Mouse (Mus musculus) G1E (cell line): Measurements from ENCODE around the gene Adipor2. TPM values are rescaled to one million over a fixed set of nuclear protein-coding genes. Genes with fewer than 3 reads are reported as not detected.
"Not testable (repeated sequence)": the region's sequence is repeated elsewhere in the genome, so short reads cannot be mapped to it uniquely, and the experiment has no call there.

Experiments
- ATAC-seq: 2 replicates; pipeline ENCODE4 v1.8.0; 2016; ENCODE audit warnings: mild to moderate bottlenecking; ENCODE audit not compliant: insufficient number of reproducible peaks, poor library complexity, low FRiP score, severe bottlenecking; ENCODE audit errors: extremely low read depth
- DNase-seq: peaks from one replicate; pipeline ENCODE4 v3.0.0; 2012; ENCODE audit warnings: low spot score
- H3K27me3 ChIP-seq: 2 replicates; pipeline ENCODE4 v1.6.1; 2012; ENCODE audit warnings: mild to moderate bottlenecking, low read length, inconsistent platforms; ENCODE audit not compliant: insufficient read depth
- H3K36me3 ChIP-seq: replicated peaks from 2 replicates; pipeline ENCODE3; 2012; ENCODE audit warnings: mild to moderate bottlenecking, inconsistent platforms
- H3K4me1 ChIP-seq: 2 replicates; pipeline ENCODE4 v1.6.1; 2012; ENCODE audit warnings: low read depth, low read length, inconsistent platforms, mixed read lengths; ENCODE audit not compliant: insufficient read depth
- H3K4me3 ChIP-seq: 2 replicates; pipeline ENCODE4 v1.5.1; 2012; ENCODE audit warnings: low read depth, mild to moderate bottlenecking, inconsistent platforms, low read length, moderate library complexity, mixed read lengths
- H3K9me3 ChIP-seq: replicated peaks from 2 replicates; pipeline ENCODE4 v1.6.1; 2012; ENCODE audit warnings: inconsistent platforms
- CTCF ChIP-seq: IDR thresholded peaks from 2 replicates; pipeline ENCODE4 v1.5.1; 2012; ENCODE audit warnings: low read depth, low read length, inconsistent platforms, mixed read lengths
- GATA1 ChIP-seq: IDR thresholded peaks from 2 replicates; pipeline ENCODE4 v1.6.1; 2012; ENCODE audit warnings: borderline replicate concordance, low read length, inconsistent platforms, mixed read lengths
- GATA2 ChIP-seq: IDR thresholded peaks from 2 replicates; pipeline ENCODE4 v1.6.1; 2012; ENCODE audit warnings: low read depth, low read length, inconsistent platforms, borderline replicate concordance
- POLR2AphosphoS5 ChIP-seq: IDR thresholded peaks from 2 replicates; pipeline ENCODE4 v1.6.1; 2012; ENCODE audit warnings: low read depth, low read length, inconsistent platforms; ENCODE audit not compliant: insufficient replicate concordance
- TAL1 ChIP-seq: conservative IDR thresholded peaks from 2 replicates; pipeline ENCODE4 v1.6.1; 2012; ENCODE audit warnings: low read depth, low read length, inconsistent platforms, mixed read lengths
- polyA plus RNA-seq: library from polyadenylated mRNA; stranded (reverse); fragments of >175 nt; gene quantifications from 2 replicates; pipeline ENCODE4 v1.2.3, GENCODE M21; 2012
- total RNA-seq, 2 experiments: library from RNA; stranded (forward) in 1 of 2; stranded (reverse) in 1 of 2; fragments of 200-1000 nt in 1 of 2; fragments of >200 nt in 1 of 2; fragmentation: Nextera tagmentation in 1 of 2; gene quantifications; 2 replicates each; pipeline ENCODE4 v1.2.3; 2014 to 2017

Gene Adipor2
- total and polyA plus RNA-seq, 3 experiments = 28.2 to 129 (median 97.8) TPM

- TF ChIP-seq TAL1 = no peak
These were observed 42.5 kb downstream of the Adipor2 start for GRCm38 (mm10) chr6:119375035-119375434.

GRCm38 (mm10) chr6:119373000-119373705 is 44.4 kb downstream of the Adipor2 start:
- no peaks in the 10 kb centered on the region for H3K9me3 ChIP-seq
- H3K36me3 ChIP-seq = peaks cover 65% of the 10 kb centered on the region
- DNase-seq = no peak
- H3K4me3 ChIP-seq = no peak overlapping the region
- no peak for ATAC-seq
- no peaks in the 10 kb centered on the region for H3K27me3 ChIP-seq
- TF ChIP-seq CTCF (no peak), TAL1 (no peak), GATA2 (no peak), GATA1 (no peak), POLR2AphosphoS5 (no peak)
- peaks cover 45% of the 10 kb centered on the region for H3K4me1 ChIP-seq

More at GRCm38 (mm10) chr6:119375035-119375434, 42.5 kb downstream of the Adipor2 start:
- Histone ChIP-seq H3K27me3 (no peaks in the 10 kb centered on the region), H3K4me3 (no peak overlapping the region), H3K36me3 (peaks cover 59% of the 10 kb centered on the region), H3K4me1 (peaks cover 62% of the 10 kb centered on the region), H3K9me3 (no peaks in the 10 kb centered on the region)
- ATAC-seq = no peak
- no peak for DNase-seq

GRCm38 (mm10) chr6:119372237-119372636 is 45.3 kb downstream of the Adipor2 start:
- Histone ChIP-seq H3K9me3 (no peaks in the 10 kb centered on the region), H3K27me3 (no peaks in the 10 kb centered on the region), H3K4me3 (no peak overlapping the region), H3K36me3 (peaks cover 67% of the 10 kb centered on the region), H3K4me1 (peaks cover 42% of the 10 kb centered on the region)
- ATAC-seq (no peak), DNase-seq (no peak)
- no peak for TF ChIP-seq TAL1
- no peak for TF ChIP-seq GATA1
- TF ChIP-seq CTCF = no peak
- TF ChIP-seq GATA2 = no peak
- TF ChIP-seq POLR2AphosphoS5 = no peak

GRCm38 (mm10) chr6:119371624-119372023 is 45.9 kb downstream of the Adipor2 start:
- no peaks in the 10 kb centered on the region for H3K9me3 ChIP-seq
- peaks cover 67% of the 10 kb centered on the region for H3K36me3 ChIP-seq
- H3K4me1 ChIP-seq = peaks cover 41% of the 10 kb centered on the region
- TF ChIP-seq GATA2 (no peak), CTCF (no peak)
- ATAC-seq = no peak
- no peak overlapping the region for H3K4me3 ChIP-seq
- H3K27me3 ChIP-seq = no peaks in the 10 kb centered on the region
- DNase-seq = no peak

- peaks cover 75% of the 10 kb centered on the region for H3K36me3 ChIP-seq
- no peak for ATAC-seq
These were observed 50.1 kb downstream of the Adipor2 start for GRCm38 (mm10) chr6:119367382-119367781.

GRCm38 (mm10) chr6:119366800-119367199 is 50.7 kb downstream of the Adipor2 start:
- H3K27me3 ChIP-seq, DNase-seq, H3K4me3 ChIP-seq, H3K9me3 ChIP-seq, ATAC-seq: not testable (repeated sequence)
- Histone ChIP-seq H3K4me1 (peaks cover 34% of the 10 kb centered on the region), H3K36me3 (peaks cover 74% of the 10 kb centered on the region)

More at GRCm38 (mm10) chr6:119367382-119367781, 50.1 kb downstream of the Adipor2 start:
- Histone ChIP-seq H3K4me1 (peaks cover 33% of the 10 kb centered on the region), H3K27me3 (no peaks in the 10 kb centered on the region), H3K9me3 (no peaks in the 10 kb centered on the region), H3K4me3 (no peak overlapping the region)
- TF ChIP-seq TAL1 (no peak), CTCF (no peak), GATA1 (no peak), GATA2 (no peak), POLR2AphosphoS5 (no peak)
- DNase-seq = no peak

- H3K27me3 ChIP-seq = no peaks in the 10 kb centered on the region
- DNase-seq (no peak), ATAC-seq (no peak)
- H3K4me3 ChIP-seq = no peak overlapping the region
- peaks cover 75% of the 10 kb centered on the region for H3K36me3 ChIP-seq
- TF ChIP-seq POLR2AphosphoS5 (no peak), CTCF (no peak), GATA1 (no peak), TAL1 (no peak), GATA2 (no peak)
- peaks cover 57% of the 10 kb centered on the region for H3K4me1 ChIP-seq
- H3K9me3 ChIP-seq = no peaks in the 10 kb centered on the region
These were observed 53.9 kb downstream of the Adipor2 start for GRCm38 (mm10) chr6:119363593-119363992.
